Mouse (Mus musculus) lung, postnatal 14 days (tissue): ENCODE data around the gene Prss56.

Experiments used
- DNase-seq: peaks from one replicate; pipeline ENCODE4 v3.0.0; 2021

The Prss56 gene

DNA sequence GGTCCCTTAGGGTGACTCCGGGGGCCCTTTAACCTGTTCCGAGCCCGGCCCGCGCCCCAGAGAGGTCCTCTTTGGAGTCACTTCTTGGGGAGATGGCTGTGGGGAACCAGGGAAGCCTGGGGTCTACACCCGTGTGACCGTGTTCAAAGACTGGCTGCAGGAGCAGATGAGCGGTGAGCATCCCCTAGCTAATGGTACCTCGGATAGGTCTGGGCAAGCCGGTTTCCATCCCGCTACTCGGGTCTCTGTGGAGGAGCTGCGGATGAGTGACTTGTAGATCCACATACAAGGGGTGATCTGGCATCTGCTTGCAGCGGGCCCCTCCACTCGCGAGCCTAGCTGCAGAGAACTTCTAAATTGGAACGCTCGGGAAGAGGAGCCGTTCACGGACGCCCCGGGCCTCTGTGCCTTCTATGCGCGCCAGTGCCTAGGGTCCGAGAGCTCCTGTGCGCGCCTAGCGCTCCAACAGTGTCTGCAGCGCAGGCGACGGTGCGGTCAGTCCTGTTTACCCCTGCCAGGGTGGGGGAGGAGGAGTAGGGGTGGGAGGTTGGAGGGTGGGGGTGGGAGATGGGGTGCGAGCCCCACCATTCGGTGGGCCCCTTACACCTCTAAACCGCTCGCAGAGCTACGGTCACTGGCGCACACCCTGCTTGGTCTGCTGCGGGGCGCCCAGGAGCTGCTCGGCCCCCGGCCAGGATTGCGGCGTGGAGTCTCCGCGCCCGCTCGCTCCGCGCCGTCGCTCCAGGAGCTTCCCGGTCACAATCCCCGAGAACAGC is 3.3 kb downstream of the Prss56 start:
- no peak for DNase-seq

DNA sequence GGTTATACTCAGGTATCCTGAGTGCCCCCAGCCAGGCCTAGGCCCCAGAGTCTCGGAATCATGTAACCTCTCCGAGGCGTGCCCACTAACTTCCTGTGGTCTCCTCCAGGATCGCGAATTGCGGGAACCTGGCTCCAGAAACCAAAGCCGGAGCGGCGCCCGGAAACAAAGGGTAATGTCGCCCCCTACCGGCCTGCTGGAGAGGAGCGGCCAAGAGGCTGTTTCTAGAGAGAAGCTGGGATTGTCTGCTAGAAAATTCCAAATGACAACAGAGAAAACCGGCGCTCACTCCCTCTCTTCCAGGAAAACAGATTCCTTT is 3.9 kb downstream of the Prss56 start:
- DNase-seq = peak; percentile 78

DNA sequence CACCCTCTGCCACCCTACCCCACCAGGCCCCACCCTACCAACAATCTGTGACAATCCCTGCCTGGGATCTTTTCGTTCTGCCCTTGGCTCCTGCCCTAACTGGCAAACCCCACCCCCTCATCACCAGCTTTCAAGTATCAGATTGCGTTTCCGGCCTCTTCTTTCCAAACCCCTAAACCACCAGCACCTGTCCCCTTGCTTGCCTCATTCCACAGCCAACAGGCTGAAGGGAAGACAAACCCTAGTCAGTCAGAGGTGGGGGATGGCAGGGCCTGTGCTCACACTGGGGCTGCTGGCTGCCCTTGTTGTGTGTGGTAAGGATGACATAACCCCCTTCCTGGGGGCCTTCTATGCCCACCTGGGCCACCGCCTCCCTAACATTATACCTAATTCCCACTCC is 7.3 kb downstream of the Prss56 start, which contains the start of gene Chrnd:
TSS of gene Chrnd (plus strand) at position 179 of the 400 bp plus-strand sequence.
- DNase-seq = no peak

DNA sequence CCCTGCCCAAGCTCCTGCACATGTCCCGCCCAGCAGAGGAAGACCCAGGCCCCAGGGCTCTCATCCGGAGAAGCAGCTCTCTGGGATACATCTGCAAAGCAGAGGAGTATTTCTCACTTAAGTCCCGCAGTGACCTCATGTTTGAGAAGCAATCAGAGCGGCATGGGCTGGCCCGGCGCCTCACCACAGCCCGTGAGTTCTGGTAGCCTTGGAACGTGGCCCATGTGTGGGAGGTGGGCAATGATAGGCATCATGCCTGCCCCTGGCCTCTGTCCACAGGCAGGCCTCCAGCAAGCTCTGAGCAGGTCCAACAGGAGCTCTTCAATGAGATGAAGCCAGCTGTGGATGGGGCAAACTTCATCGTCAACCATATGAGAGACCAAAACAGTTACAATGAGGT is 14.2 kb downstream of the Prss56 start:
- no peak for DNase-seq

DNA sequence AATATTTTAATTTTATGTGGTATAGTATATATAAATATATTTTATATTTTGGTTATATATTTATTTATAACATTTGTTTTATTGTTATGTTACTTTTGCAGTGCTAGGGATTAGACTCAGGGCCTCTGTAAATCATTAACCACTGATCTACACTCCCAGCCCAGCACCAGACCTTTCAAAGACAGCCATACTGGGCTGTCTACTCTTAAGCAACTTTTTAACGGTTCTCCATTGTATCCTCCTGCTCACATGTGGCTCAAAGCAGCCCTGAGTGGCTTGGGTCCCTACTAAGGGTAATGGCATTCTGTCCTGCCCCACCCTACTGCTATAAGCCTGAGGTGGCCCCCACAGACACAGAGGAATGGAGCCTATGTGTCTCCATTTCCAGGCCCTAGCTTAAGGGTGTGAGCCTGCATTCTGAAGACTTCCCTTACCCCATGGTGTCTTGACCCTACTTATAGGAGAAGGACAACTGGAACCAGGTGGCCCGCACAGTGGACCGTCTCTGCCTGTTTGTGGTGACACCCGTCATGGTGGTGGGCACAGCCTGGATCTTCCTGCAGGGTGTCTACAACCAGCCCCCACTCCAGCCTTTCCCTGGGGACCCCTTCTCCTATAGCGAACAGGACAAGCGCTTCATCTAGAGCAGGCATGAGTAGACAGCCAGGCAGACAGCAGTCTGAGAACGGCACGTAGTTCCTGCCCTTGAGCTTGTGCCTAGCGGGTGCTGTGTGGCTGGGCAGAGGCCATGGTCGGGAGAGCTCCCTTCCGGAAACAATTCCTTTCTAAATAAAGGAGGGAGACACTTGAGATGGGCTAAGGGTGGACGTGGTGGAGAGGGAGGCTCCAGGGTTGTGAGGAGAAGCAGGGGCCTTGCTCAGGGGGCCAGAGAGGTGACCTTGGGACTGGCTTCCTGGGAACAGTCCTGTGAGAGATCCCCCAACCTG is 15.3 kb downstream of the Prss56 start:
- DNase-seq = no peak

DNA sequence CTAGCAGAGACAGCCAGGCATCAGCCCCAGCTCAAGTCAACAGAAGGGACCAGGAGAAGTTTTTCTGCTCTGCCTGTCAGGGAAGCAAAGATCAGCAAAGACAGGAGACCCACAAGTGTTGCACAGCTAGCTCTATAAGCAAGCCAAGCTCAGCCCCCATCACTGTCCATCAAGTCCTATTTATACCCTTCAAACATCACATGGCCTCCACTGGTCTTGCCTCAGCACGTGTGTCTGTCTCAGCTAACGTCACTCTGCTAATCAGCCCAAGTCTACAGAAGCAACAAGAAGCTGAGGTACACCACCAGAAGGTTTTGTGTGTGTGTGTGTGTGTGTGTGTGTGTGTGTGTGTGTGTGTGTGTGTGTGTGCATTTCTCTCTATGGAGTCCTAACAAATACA is 17.7 kb downstream of the Prss56 start:
- DNase-seq = no peak

DNA sequence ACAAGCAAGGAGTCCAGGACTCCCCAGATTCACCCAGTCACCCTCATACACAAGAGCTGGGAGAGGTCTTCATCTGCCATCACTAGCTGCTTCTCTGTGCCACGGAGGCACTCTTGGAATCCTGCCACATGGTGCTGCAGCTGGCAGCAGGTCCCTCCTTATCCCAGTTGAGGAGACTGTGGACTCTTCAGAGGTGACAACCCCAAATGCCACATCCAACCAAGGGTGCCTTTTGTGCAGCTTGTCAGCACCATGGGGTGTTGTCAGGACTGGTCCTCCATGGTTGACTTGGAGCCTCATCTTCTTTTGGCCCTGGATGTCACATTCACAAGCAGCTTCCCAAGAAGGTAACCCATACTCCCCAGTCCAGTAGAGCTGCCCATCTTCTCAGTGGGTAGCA is 18.7 kb downstream of the Prss56 start:
- DNase-seq = no peak

DNA sequence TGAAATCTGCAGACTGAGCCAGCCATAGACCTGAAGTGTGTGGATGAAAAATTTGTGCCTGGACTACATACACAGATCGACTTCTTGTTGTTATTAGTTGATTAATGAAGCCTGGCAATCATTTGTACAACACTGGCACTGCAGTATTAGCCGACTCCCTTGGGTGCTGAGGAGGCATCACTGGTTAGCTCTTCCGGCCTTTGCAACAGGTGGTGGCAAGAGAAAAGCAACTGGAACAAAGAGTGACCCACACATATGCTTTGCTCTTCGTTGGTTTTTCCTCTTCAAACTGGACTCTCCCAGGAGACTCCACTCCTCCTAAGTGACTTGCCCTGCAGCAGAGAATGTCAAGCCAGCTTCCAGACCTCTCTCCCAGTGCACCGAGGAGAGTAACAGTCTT is 20.7 kb downstream of the Prss56 start:
- DNase-seq = no peak

DNA sequence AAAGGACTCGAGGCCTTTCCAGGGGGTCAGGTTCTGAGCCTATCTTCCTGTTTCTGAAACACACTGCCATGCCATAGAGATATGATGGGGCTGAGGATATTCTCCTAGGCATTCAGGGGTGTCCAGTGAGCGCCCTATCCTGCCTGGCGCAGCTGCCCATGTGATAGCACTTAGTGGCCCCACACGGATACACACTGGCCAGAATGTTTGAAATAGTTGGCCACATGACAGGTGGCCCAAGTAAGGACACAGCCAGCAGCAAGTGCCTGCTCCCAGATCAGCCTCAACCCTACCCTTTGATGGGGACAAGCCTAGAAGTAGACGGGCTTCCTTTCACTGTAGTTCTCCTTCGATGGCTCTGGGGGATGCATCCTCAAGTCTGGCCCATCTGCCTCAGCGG is 21.4 kb downstream of the Prss56 start, which contains the start of gene Chrng:
TSS of gene Chrng (plus strand) at position 193 of the 400 bp plus-strand sequence.
- DNase-seq = no peak

DNA sequence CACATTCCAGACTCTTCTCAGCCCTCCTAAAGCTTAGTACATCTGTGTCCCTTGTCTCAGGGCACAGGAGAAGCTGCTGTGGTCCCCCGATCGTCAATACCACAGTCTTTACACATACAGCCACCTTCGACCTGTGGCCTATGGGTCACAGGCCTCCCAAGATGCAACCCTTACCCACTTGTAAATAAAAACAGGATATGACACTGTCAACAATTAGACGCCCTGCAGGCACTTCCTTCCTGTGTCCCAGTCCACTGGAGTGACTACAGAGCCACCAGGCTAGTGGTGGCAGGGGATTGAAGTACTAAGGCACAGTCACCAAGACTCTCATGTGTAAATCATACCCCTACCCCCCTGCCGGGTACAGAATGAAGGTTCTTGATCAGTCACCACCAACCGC is 21.9 kb downstream of the Prss56 start:
- DNase-seq = no peak

DNA sequence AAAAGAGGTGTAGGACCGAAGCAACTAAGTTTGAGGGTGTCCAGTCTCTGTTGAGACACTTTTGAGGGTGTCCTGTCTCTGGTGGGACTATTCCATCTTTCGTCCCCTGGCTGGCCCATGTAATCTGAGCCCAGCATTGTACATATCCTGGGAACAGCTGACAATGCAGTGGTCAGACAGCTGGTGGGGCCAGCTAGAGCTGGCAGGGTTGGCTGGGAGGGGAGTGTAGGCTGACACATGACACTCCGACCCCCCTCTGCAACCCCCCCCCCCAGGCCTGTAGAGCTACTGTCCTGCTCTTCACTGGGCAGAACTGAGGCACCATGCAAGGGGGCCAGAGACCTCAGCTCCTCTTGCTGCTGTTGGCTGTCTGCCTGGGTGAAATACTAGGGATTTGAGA is 22.4 kb downstream of the Prss56 start:
- DNase-seq = no peak

DNA sequence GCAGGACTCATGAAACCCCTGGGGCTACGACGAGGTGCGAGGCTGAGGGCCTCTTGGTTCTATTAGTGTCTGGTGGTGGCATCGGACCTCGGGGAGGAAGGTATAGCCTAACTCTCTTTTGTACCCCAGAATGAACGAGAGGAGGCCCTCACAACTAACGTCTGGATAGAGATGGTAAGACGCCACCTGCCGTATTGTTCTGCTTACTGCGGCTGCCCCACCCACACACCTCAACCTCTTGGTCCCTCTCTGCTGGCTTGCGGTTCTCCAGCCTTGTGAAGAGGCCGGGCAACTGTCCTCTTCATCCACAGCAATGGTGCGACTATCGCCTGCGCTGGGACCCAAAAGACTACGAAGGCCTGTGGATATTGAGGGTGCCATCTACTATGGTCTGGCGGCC is 23.2 kb downstream of the Prss56 start:
- peak; percentile 14 for DNase-seq

DNA sequence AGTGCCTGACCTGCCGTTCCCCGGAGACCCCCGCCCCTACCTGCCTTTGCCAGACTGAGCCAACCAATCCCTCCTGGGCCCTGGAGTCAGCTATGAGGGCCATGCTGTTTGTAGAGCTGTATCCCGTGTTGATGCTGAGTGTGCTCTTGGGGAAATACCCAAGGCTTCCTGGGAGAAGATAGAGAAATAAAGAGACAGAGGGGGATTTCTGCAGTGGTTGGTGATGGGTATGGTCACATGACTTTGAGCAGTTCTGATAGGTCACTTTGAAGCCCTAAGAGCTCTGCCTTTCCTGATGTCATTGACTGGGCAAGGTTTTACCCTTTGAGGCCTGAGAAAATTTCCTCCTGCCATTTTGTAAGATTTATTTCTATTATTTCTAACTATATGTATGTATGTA is 28.3 kb downstream of the Prss56 start:
- DNase-seq = no peak

DNA sequence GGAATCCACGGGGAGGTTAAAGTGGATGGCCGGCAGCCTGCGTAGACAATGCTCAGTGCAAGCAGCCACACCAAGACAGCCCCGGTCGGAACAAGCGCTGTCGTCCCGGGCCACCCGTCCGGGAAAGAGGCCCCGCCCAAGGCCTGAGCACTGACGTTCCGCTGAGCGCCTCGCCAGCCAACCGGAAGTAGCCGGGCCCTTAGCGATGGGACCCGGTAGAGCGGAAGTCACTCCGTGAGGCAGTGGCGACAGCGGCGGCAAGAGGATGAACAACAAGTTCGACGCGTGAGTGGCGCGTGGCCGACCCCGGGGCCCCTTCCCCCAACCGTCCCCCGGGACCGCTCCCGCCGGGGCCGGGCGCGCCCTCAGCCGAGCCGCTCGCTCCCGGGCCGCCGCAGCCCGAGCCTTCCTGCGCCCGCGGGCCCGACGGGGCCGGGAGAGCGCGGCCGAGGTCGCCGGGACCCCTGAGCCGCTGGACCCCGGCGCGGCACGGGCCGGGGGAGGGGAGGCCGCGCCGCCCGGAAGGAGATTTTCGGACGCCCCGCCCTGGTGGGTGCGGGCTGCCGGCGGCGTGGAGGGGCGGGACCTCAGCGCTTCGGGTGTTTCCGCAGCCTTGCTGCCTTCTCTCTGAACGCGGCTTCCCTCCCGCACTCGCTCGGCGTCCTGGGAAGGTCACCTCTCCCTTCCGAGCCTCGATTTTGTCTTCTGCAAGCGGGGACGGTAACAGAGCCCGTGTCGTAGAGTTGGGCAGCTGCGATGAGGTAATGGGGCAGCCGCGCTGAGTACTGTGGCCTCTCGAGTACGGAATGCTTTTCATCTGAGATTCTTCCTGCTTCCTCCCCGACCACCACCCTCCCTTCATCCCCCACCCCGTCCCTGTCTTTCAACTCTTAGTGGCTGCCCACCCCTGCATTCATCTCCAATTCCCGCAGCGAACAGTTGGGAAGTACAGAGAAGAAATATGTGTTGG is 30.9 kb downstream of the Prss56 start, which contains the start of gene Eif4e2:
TSS of gene Eif4e2 (plus strand) at position 180 of the 970 bp plus-strand sequence.
- DNase-seq = peak; percentile 95

DNA sequence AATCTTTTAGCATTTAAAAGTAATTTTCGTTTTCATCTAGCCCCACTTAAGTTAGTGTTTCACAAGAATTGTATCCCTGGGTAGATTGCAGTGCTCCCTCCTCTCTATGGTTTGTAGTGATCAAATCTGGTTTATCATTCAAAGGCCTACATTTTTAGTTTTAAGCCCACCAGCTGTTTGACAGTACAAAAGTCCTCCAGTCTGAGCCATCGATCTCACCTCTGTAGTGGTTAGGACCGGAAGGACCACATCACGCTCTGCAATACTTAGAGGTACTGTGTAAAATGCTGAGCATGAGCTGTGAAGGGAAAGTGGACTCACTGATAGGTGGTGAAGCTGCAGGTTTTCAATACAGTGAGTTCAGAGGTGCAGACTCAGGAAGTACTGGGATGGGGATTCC is 31.6 kb downstream of the Prss56 start:
- DNase-seq = no peak

DNA sequence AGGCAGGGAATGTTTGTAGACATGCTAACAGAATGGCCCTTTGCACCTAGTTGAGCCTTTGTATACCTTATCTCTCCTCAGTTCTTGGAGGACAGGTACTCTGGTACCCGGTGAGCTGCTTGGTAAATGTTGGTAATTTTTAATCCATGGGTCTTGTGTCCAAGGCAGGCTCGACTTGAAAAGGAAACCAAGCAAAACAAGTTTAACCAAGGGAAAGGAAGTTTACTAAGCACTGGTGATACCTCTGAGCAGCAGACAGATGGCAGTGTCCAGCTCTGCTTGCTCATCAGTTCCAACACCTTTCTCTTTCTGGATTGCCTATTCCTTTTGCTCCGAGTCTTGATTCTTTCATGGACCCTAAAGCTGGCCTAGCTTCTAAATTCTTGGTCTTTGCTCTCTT is 34.8 kb downstream of the Prss56 start:
- DNase-seq = no peak

DNA sequence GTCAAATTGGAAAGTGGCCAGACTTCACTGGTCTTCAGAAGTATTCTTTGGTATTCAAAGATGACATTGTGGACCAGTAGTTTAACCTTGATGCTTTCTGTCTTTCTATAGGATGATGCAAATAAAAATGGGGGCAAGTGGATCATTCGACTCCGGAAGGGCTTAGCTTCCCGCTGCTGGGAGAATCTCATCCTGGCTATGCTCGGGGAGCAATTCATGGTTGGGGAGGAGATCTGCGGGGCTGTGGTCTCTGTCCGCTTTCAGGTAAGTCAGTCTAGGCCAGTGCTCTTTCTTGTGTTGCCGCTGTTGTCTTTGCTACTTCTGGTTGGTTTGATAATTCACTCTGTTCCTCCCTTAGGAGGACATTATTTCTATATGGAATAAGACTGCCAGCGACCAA is 42.6 kb downstream of the Prss56 start:
- no peak for DNase-seq

DNA sequence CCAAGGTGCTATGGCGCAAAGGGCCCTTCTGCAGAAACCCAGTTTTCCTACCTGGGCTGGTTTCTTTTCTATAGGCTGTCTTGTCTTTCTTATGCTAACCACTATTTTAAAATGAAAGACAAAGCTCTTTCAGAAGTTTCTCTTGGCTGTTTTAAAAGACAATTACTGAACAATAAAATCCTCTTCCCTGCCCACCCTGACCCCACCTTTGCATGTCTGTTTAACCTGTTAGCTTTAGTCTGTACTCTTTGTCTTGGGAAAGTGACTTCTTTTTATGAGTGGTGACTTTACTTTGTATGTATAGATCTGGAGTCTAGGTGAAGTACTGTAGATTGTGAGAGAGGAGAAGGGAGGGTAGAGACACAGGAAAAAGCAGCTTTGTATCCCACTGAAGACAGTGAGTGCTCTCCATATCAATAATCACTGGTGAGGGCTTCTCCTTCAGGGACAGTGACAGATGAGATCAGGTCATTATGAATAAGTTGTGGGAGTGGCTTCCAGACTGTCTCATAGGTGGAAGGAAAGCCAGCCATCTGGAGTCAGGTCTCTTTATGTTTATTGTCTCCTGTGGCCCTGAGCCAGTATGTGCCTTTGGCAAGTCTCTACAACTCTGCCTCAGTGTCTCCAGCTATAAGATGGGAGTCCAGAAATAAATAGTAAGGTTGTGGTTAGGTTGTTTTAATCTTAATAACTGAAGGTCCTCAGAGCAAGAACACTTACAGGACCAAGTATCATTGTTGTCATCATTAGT is 43.5 kb downstream of the Prss56 start:
- DNase-seq = no peak

DNA sequence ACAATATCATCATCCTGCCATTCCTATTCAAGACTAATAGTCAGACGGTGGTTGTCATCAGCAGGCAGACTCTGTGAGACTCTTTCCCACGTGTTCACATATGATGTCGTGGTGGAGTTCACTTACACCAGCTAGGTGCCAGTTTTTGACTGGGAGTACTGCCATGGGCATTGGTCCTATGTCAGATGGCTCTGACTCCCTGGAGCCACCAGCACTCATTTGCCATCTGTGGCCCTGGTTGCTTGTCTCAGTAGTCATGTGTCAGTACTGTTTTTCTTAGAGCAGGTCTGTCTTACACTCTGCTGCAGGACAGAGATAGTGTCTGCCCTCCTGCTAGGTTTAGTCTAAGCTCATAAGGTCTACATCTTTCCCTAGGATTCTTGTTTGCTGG is 44.0 kb downstream of the Prss56 start:
- no peak for DNase-seq

DNA sequence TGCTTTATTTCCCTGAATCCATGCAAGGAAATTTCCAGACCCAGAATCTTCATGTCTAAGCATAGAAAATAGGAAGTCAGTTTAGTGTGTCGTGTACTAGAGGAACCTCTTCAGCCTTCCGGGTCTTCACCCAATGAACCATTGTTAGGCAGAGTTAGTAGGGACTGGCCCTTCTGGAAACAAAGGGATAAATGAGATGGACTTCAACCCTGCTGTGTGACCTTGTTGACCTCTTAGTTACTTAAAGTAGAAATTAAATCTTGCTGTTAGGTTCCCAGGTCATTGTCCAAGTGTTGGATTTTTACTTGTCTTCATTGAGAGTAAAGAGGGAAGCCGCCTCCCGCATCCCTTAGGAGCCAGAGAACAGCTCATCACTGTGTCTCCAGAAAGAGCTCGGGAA is 47.5 kb downstream of the Prss56 start:
- DNase-seq = no peak

DNA sequence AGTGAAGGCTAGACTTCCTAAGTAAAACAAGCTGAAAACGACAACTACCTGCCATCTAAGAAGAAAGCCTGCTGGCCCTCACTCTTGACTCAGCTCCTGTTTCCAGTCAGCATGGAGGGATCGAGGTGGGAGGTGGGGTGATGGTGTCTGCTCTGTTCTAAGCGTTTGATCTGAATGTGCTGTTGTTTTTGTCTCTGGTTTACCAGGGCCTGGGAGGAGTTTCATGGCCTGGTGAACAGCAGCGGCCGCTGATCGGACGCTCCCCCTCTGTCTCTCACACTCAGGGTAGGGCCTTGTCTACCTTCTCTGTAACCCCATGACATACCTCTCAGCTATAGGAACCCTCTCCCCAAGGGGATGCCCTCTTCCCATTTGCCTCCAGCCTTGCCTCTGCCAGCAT is 49.1 kb downstream of the Prss56 start:
- DNase-seq = no peak
